Mouse (Mus musculus) C2C12 (cell line): ENCODE measurements around the gene AU041133. TPM values are rescaled to one million over a fixed set of nuclear protein-coding genes. Genes with fewer than 3 reads are reported as not detected.
A peak's percentile ranks its signal among the peaks of the same experiment; 100 is the strongest.

Source experiments
- H3K27me3 ChIP-seq: one replicate; pipeline ENCODE4 v1.6.1; 2011; ENCODE audit not compliant: control insufficient read depth, insufficient read depth, insufficient read length
- H3K36me3 ChIP-seq: one replicate; pipeline ENCODE4 v1.6.1; 2011; ENCODE audit not compliant: control insufficient read depth, insufficient read depth
- H3K4me3 ChIP-seq: one replicate; pipeline ENCODE4 v1.5.1; 2011; ENCODE audit warnings: mild to moderate bottlenecking, control low read depth; ENCODE audit not compliant: poor library complexity, insufficient read depth, severe bottlenecking
- H3K79me2 ChIP-seq: one replicate; pipeline ENCODE4 v1.6.1; 2011; ENCODE audit not compliant: control insufficient read depth, insufficient read depth
- H3K79me3 ChIP-seq: one replicate; pipeline ENCODE4 v1.6.1; 2011; ENCODE audit warnings: low read depth, control low read depth
- H3ac ChIP-seq: one replicate; pipeline ENCODE3; 2011; ENCODE audit warnings: low read depth; ENCODE audit not compliant: control insufficient read depth, insufficient read length
- CEBPB ChIP-seq: IDR thresholded peaks from one replicate; pipeline ENCODE4 v1.6.1; 2011; ENCODE audit warnings: low read depth, mild to moderate bottlenecking, control low read depth, moderate library complexity
- CTCF ChIP-seq: IDR thresholded peaks from one replicate; pipeline ENCODE4 v1.5.1; 2011; ENCODE audit not compliant: control insufficient read depth, insufficient read depth, insufficient read length
- FOSL1 ChIP-seq: IDR thresholded peaks from one replicate; pipeline ENCODE4 v1.8.0; 2011; ENCODE audit warnings: mild to moderate bottlenecking, low read length; ENCODE audit not compliant: poor library complexity, insufficient read depth, severe bottlenecking
- MAX ChIP-seq: IDR thresholded peaks from one replicate; pipeline ENCODE4 v1.6.1; 2011; ENCODE audit warnings: mild to moderate bottlenecking, control low read depth
- MYOD1 ChIP-seq: IDR thresholded peaks from one replicate; pipeline ENCODE4 v1.6.1; 2011; ENCODE audit warnings: low read depth; ENCODE audit not compliant: control insufficient read depth, insufficient read length
- MYOG ChIP-seq: IDR thresholded peaks from one replicate; pipeline ENCODE4 v1.6.1; 2011; ENCODE audit not compliant: control insufficient read depth, insufficient read length; ENCODE audit errors: extremely low read depth
- USF1 ChIP-seq: IDR thresholded peaks from one replicate; pipeline ENCODE4 v1.6.1; 2011; ENCODE audit warnings: low read depth, mild to moderate bottlenecking, control low read depth, moderate library complexity
- polyA plus RNA-seq: library from polyadenylated mRNA; unstranded; fragments of >200 nt; fragmentation: generic; extraction: Trizol; gene quantifications from one replicate; pipeline ENCODE4 v1.2.1, GENCODE M21; 2012; ENCODE audit warnings: missing spikeins

AU041133 gene
- polyA plus RNA-seq, 1 experiment: 0.55 TPM

GRCm38 (mm10) chr10:82167777-82168176, 40.0 kb downstream of the AU041133 start:
- no peaks in the 10 kb centered on the region for H3K79me3 ChIP-seq
- H3K4me3 ChIP-seq: no peak overlapping the region
- H3ac ChIP-seq: no peak overlapping the region
- no peaks in the 10 kb centered on the region for H3K79me2 ChIP-seq
- TF ChIP-seq FOSL1 (no peak), MYOD1 (no peak), USF1 (no peak), MAX (no peak), MYOG (no peak), CTCF (no peak), CEBPB (no peak)
- no peaks in the 10 kb centered on the region for H3K27me3 ChIP-seq
- no peaks in the 10 kb centered on the region for H3K36me3 ChIP-seq

GRCm38 (mm10) chr10:82169776-82170175, 42.0 kb downstream of the AU041133 start:
- H3ac ChIP-seq: no peak overlapping the region
- no peak for TF ChIP-seq USF1
- TF ChIP-seq CTCF: no peak
- no peak for TF ChIP-seq CEBPB
- no peak for TF ChIP-seq FOSL1
- TF ChIP-seq MYOD1: no peak
- no peak for TF ChIP-seq MYOG
- no peak for TF ChIP-seq MAX

GRCm38 (mm10) chr10:82170808-82171207, 43.0 kb downstream of the AU041133 start:
- H3K79me3 ChIP-seq: no peaks in the 10 kb centered on the region
- no peaks in the 10 kb centered on the region for H3K79me2 ChIP-seq
- H3K27me3 ChIP-seq: no peaks in the 10 kb centered on the region
- no peaks in the 10 kb centered on the region for H3K36me3 ChIP-seq
- no peak overlapping the region for H3ac ChIP-seq
- TF ChIP-seq MYOG (no peak), FOSL1 (no peak), MYOD1 (no peak), USF1 (no peak)
- H3K4me3 ChIP-seq: no peak overlapping the region

More at GRCm38 (mm10) chr10:82169776-82170175, 42.0 kb downstream of the AU041133 start:
- Histone ChIP-seq H3K27me3 (no peaks in the 10 kb centered on the region), H3K4me3 (no peak overlapping the region), H3K36me3 (no peaks in the 10 kb centered on the region), H3K79me3 (no peaks in the 10 kb centered on the region), H3K79me2 (no peaks in the 10 kb centered on the region)

GRCm38 (mm10) chr10:82178257-82179064, 50.6 kb downstream of the AU041133 start:
- Histone ChIP-seq H3K79me2 (no peaks in the 10 kb centered on the region), H3K4me3 (peak overlapping the region; percentile 31), H3K79me3 (no peaks in the 10 kb centered on the region), H3ac (peak overlapping the region; percentile 87), H3K36me3 (no peaks in the 10 kb centered on the region), H3K27me3 (no peaks in the 10 kb centered on the region)
- TF ChIP-seq MAX (peak; percentile 45), FOSL1 (no peak), USF1 (no peak), MYOG (no peak), MYOD1 (peak; percentile 24)

Other genes with a start within 250 kb of the AU041133 start
- 0.69 TPM for gene Zfp781, start 197.5 kb upstream of the AU041133 start, polyA plus RNA-seq
- 1.0 TPM for gene Zfp873, start 79.9 kb upstream of the AU041133 start, polyA plus RNA-seq
- gene BC024063, start 44.7 kb upstream of the AU041133 start, polyA plus RNA-seq: 0.75 TPM
- gene Zfp938, start 113.3 kb downstream of the AU041133 start, polyA plus RNA-seq: 2.2 TPM
- gene 4932415D10Rik, start 188.6 kb downstream of the AU041133 start, polyA plus RNA-seq: not detected
- 1.8 TPM for gene Gm4924, start 226.2 kb downstream of the AU041133 start, polyA plus RNA-seq